Mouse (Mus musculus) liver, embryonic 15.5 days (tissue): ENCODE results near the gene Hoxd8. TPM values are rescaled to one million over a fixed set of nuclear protein-coding genes. Genes with fewer than 3 reads are reported as not detected.

ENCODE experiments used
- ATAC-seq: fragments of 200-750 bp; cut with Nextera tagmentation; 2 replicates; pipeline ENCODE4 v1.8.0; 2017; ENCODE audit warnings: moderate number of reproducible peaks, mild to moderate bottlenecking, moderate library complexity; ENCODE audit not compliant: insufficient read depth
- H3K27ac ChIP-seq: fragments of 300-500 bp; sonication (generic); replicated peaks from 2 replicates; pipeline ENCODE4 v1.5.1; 2015; ENCODE audit warnings: mild to moderate bottlenecking, inconsistent platforms
- H3K27me3 ChIP-seq: fragments of 300-500 bp; sonication (generic); 2 replicates; pipeline ENCODE4 v1.6.1; 2015; ENCODE audit warnings: mild to moderate bottlenecking, inconsistent platforms
- H3K36me3 ChIP-seq: fragments of 300-500 bp; sonication (generic); replicated peaks from 2 replicates; pipeline ENCODE4 v1.6.1; 2015; ENCODE audit warnings: moderate library complexity, mild to moderate bottlenecking, inconsistent platforms
- H3K4me1 ChIP-seq: fragments of 300-500 bp; sonication (generic); replicated peaks from 2 replicates; pipeline ENCODE4 v1.6.1; 2015; ENCODE audit warnings: inconsistent platforms
- H3K4me2 ChIP-seq: fragments of 300-500 bp; sonication (generic); 2 replicates; pipeline ENCODE4 v1.6.1; 2015; ENCODE audit warnings: moderate library complexity, mild to moderate bottlenecking, inconsistent platforms
- H3K4me3 ChIP-seq: fragments of 300-500 bp; sonication (generic); replicated peaks from 2 replicates; pipeline ENCODE4 v1.5.1; 2015; ENCODE audit warnings: mild to moderate bottlenecking, inconsistent platforms
- H3K9ac ChIP-seq: fragments of 300-500 bp; sonication (generic); 2 replicates; pipeline ENCODE4 v1.6.1; 2015; ENCODE audit warnings: moderate library complexity, mild to moderate bottlenecking, inconsistent platforms
- H3K9me3 ChIP-seq: fragments of 300-500 bp; sonication (generic); replicated peaks from 2 replicates; pipeline ENCODE4 v1.6.1; 2016; ENCODE audit warnings: inconsistent platforms
- WGBS: fragments of 180-500 bp; shearing (Covaris S2); methylation state at CpG from one replicate; pipeline ENCODE4 v1.1.7; 2015; ENCODE audit warnings: mixed read lengths; ENCODE audit not compliant: insufficient replicate concordance; 5-methylcytosine and 5-hydroxymethylcytosine counted together
- polyA plus RNA-seq: library from polyadenylated mRNA; unstranded; fragments of >200 nt; fragmentation: Nextera tagmentation; extraction: Ambion mirVana; gene quantifications from 2 replicates; pipeline ENCODE4 v1.2.1, GENCODE M21; 2015

The Hoxd8 gene
- polyA plus RNA-seq, 1 experiment from 2014 or later, result 0.05 TPM

GRCm38 (mm10) chr2:74680561-74681398 lies 23.6 kb upstream of the Hoxd8 start:
- no peak for ATAC-seq
- H3K4me1 ChIP-seq, result peaks cover 9% of the 10 kb centered on the region
- WGBS, result 2% methylated on average over 21 of the region's 21 CpGs
- H3K27ac ChIP-seq, result no peak overlapping the region
- H3K9ac ChIP-seq, result no peak overlapping the region
- no peaks in the 10 kb centered on the region for H3K9me3 ChIP-seq
- no peak overlapping the region for H3K4me2 ChIP-seq
- H3K27me3 ChIP-seq, result peaks cover 100% of the 10 kb centered on the region
- no peak overlapping the region for H3K4me3 ChIP-seq
- H3K36me3 ChIP-seq, result no peaks in the 10 kb centered on the region

GRCm38 (mm10) chr2:74681594-74682531 lies 22.6 kb upstream of the Hoxd8 start:
- Histone ChIP-seq H3K4me3 (no peak overlapping the region; the same call in 1 of the 2 replicates), H3K36me3 (no peaks in the 10 kb centered on the region), H3K4me2 (peak overlapping the region; percentile 25; the same call in 1 of the 2 replicates), H3K4me1 (peaks cover 9% of the 10 kb centered on the region), H3K9ac (no peak overlapping the region), H3K9me3 (no peaks in the 10 kb centered on the region), H3K27me3 (peaks cover 99% of the 10 kb centered on the region), H3K27ac (no peak overlapping the region)
- ATAC-seq, result no peak
- 2% methylated on average over 75 of the region's 78 CpGs for WGBS

DNA sequence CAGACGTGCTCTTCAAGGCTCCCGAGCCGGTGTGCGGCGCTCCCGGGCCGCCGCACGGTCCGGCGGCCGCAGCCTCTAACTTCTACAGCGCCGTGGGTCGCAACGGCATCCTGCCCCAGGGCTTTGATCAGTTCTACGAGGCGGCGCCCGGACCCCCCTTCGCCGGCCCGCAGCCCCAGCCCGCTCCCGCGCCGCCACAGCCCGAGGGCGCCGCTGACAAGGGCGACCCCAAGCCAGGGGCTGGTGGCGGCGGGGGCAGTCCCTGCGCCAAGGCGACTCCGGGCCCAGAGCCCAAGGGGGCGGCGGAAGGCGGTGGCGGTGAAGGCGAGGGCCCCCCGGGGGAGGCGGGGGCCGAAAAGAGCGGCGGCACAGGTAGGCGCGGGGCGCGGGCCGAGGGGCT lies 21.6 kb upstream of the Hoxd8 start:
- Histone ChIP-seq H3K27me3 (peaks cover 99% of the 10 kb centered on the region), H3K4me3 (no peak overlapping the region), H3K9me3 (no peaks in the 10 kb centered on the region), H3K4me2 (peak overlapping the region; percentile 25), H3K36me3 (no peaks in the 10 kb centered on the region), H3K4me1 (peaks cover 9% of the 10 kb centered on the region), H3K9ac (no peak overlapping the region), H3K27ac (no peak overlapping the region)
- 1% methylated on average over 50 of the region's 51 CpGs for WGBS
- ATAC-seq, result no peak

DNA sequence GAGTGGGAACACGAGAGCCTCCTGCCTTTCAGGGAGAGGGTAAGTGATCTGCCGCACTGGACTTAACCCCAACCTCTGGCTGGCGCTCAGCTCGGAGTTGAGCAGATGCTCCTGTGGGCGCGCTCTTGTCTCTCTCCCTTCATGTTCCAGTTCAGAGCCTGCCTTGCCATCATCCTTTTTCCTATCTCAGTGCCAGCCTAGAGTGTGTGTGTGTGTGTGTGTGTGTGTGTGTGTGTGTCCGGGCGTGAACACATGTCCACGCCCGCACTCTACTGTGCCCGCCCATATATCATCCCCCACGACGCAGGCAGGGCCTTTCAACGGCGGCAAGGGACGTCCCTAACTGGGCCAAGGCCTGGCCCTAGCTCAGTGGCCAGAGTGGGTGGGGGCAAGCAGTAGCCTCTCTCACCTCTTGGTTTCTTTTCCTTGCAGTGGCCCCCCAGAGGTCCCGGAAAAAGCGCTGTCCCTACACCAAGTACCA lies 20.9 kb upstream of the Hoxd8 start:
- H3K27me3 ChIP-seq, result peaks cover 99% of the 10 kb centered on the region
- no peak for ATAC-seq
- no peak overlapping the region for H3K4me3 ChIP-seq
- peaks cover 9% of the 10 kb centered on the region for H3K4me1 ChIP-seq
- no peak overlapping the region for H3K9ac ChIP-seq
- H3K9me3 ChIP-seq, result no peaks in the 10 kb centered on the region
- H3K27ac ChIP-seq, result no peak overlapping the region
- no peak overlapping the region for H3K4me2 ChIP-seq
- H3K36me3 ChIP-seq, result no peaks in the 10 kb centered on the region
- WGBS, result 2% methylated on average over 18 of the region's 18 CpGs

DNA sequence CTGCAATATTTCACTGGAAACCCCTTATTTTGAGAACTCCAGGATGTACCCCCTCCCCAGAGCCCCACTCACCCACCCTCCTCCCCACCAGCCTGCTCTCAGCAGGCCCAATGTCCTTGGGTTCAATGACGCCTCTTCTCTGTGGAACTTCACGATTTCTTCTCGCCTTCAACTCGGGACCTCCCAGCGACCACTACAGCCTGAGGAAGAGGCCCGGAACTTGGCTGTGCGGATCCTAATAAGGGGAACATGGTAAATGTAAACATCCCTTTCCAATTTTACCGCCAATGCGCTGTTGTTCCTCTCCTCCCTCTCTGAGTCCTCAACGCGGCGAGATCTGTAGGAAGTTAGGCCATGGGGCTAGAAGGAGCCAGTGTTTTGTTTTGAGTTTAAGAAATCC lies 20.3 kb upstream of the Hoxd8 start:
- ATAC-seq, result no peak
- H3K4me3 ChIP-seq, result no peak overlapping the region
- no peak overlapping the region for H3K9ac ChIP-seq
- H3K27ac ChIP-seq, result no peak overlapping the region
- H3K9me3 ChIP-seq, result no peaks in the 10 kb centered on the region
- H3K4me1 ChIP-seq, result peaks cover 9% of the 10 kb centered on the region
- under 1% methylated on average over 12 of the region's 12 CpGs for WGBS
- H3K36me3 ChIP-seq, result no peaks in the 10 kb centered on the region
- H3K27me3 ChIP-seq, result peaks cover 99% of the 10 kb centered on the region
- no peak overlapping the region for H3K4me2 ChIP-seq

DNA sequence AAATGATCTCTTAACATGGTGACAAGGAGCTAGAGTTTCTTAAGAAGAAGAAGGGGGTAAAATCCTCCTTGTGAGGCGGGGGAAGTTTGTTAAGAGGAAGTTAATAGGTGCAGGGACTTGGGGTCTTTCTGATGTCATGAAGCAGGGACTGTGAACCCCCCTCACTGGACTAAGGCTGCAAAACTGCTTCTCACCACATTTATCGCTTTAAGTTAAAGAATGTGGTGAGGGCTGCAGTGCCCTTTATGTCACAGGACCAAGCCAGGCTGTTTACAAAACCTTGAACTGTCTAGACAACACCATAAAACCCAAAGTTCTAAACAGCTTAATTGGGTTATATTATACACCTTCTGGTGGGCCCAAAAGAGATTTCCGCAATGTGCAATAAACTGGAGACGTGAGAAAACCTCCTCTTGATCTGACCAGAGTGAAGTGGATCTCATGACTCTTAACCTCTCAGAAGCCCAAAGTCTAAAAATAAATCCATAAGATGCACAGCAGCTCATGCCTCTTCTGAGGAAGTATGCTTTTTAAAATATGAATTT lies 19.3 kb upstream of the Hoxd8 start:
- H3K9ac ChIP-seq, result no peak overlapping the region
- 9% methylated on average over 4 of the region's 4 CpGs for WGBS

GRCm38 (mm10) chr2:74686301-74686987 lies 18.0 kb upstream of the Hoxd8 start:
- H3K4me3 ChIP-seq, result no peak overlapping the region
- H3K4me1 ChIP-seq, result peaks cover 9% of the 10 kb centered on the region
- H3K36me3 ChIP-seq, result no peaks in the 10 kb centered on the region
- H3K4me2 ChIP-seq, result no peak overlapping the region
- 5% methylated on average over 17 of the region's 17 CpGs for WGBS
- H3K9ac ChIP-seq, result no peak overlapping the region
- no peak overlapping the region for H3K27ac ChIP-seq
- ATAC-seq, result no peak
- no peaks in the 10 kb centered on the region for H3K9me3 ChIP-seq
- peaks cover 99% of the 10 kb centered on the region for H3K27me3 ChIP-seq

More for the DNA sequence above, 19.3 kb upstream of the Hoxd8 start:
- Histone ChIP-seq H3K27me3 (peaks cover 99% of the 10 kb centered on the region), H3K4me2 (no peak overlapping the region), H3K4me1 (peaks cover 9% of the 10 kb centered on the region), H3K4me3 (no peak overlapping the region), H3K9me3 (no peaks in the 10 kb centered on the region), H3K27ac (no peak overlapping the region), H3K36me3 (no peaks in the 10 kb centered on the region)
- no peak for ATAC-seq

DNA sequence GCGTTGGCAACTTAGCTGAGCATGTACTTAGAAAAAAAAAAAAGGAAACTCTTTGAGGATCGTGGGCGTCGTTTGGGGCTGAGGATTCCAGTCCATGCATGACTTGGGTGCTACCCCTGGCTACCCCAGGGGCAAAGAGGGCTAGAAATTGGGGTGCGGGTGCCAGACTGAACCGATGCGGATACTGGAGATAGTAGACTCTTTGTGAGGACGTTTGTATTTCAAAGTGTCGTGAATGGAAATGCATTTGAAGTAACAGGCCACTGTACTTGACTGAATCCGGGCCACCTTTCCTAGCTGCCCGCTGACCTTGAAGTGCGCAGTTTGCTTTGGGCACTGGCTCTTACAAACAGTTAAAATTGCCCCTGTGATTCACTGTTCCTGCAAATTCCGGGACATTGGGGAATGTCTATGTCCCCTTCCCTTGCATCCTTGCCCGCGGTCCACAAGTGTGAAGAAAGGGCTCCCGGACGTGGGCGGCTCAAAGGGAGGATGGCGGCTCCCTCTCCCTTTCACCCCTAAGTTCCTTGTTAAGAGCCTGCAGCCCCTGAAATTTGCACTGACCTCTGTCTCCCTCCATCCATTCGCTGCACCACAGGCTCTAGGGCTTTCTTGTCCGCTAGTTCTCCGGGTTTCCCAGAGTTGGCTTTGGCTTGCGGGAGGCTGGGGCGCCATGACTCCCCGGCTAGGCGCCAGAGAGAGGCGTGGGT lies 17.3 kb upstream of the Hoxd8 start:
- H3K27me3 ChIP-seq, result peaks cover 99% of the 10 kb centered on the region
- H3K9ac ChIP-seq, result no peak overlapping the region
- WGBS, result 2% methylated on average over 27 of the region's 27 CpGs
- no peak overlapping the region for H3K4me2 ChIP-seq
- no peaks in the 10 kb centered on the region for H3K36me3 ChIP-seq
- no peaks in the 10 kb centered on the region for H3K9me3 ChIP-seq
- H3K27ac ChIP-seq, result no peak overlapping the region
- ATAC-seq, result no peak
- peaks cover 5% of the 10 kb centered on the region for H3K4me1 ChIP-seq
- H3K4me3 ChIP-seq, result no peak overlapping the region

GRCm38 (mm10) chr2:74687698-74688555 lies 16.5 kb upstream of the Hoxd8 start:
- H3K9me3 ChIP-seq, result no peaks in the 10 kb centered on the region
- no peaks in the 10 kb centered on the region for H3K4me1 ChIP-seq
- 2% methylated on average over 31 of the region's 31 CpGs for WGBS
- no peak overlapping the region for H3K27ac ChIP-seq
- no peak for ATAC-seq
- H3K4me2 ChIP-seq, result no peak overlapping the region
- no peak overlapping the region for H3K9ac ChIP-seq
- peaks cover 99% of the 10 kb centered on the region for H3K27me3 ChIP-seq
- no peaks in the 10 kb centered on the region for H3K36me3 ChIP-seq
- no peak overlapping the region for H3K4me3 ChIP-seq
